Mouse (Mus musculus): ENCODE measurements at regions not wholly inside any gene's neighbourhood (a gene's known extent, or its start where the extent isn't known, plus 50 kb on each side); places are given as distances from the start of the nearest gene placed in this dataset.

DNA sequence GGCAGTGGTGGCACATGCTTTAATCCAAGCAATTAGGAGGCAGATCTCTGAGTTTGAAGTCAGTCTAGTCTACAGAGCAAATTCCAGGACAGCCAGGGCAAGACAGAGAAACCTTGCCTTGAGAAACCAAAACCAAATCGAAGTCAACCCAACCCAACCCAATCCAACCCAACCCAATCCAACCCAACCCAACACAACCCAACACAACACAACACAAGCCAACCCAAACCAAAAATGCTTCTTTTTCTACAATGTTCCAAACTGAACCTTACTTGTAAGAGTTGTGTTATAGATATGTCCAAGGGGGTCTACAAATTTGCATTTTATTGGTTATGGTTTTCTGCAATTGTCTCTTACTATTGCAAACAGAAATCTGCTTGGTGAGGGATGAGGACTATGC, 52.8 kb upstream of the Chodl start:
- DNase-seq (ENCODE audit: extremely low spot score), result no peak

DNA sequence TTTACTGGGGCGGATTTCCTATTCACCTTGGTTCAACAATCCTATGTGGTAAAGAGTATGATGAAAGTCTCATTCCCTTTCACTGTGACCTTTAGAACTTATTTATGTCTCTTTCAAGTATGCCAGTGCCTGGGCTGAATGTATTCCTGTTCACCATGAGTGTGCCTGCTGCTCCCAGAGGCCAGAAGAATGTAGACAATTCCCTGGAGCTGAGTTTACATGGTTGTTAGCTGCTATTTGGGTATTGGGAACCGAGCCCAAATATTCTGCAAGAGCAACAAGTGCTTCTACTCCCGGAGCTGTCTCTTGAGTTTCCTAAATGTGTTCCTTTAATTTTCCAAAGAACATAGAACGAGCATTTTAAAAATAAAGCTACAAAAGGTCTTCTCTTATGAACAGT, 71.7 kb upstream of the Chodl start:
- DNase-seq (ENCODE audit: extremely low spot score), result no peak

DNA sequence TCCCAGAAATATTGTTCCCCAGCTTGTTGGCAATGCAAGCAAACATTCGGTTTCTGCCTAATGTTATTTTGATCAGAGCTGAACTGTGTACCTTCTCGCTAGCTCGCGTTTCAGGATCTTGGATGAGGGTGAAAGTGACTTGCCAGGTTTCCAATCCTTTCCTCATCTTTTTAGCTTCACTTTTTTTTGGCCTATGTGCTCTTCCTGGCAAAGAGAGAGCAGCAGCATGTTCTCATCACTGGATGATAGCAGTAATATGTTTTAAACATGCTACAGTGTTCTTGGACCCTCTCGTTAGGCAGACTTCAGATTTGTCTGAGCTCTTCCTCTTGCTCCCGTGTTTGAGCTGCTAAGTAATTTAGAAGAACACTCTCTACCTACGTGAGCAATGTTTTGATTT, 99.8 kb upstream of the Chodl start:
- no peak for DNase-seq (ENCODE audit: extremely low spot score)

DNA sequence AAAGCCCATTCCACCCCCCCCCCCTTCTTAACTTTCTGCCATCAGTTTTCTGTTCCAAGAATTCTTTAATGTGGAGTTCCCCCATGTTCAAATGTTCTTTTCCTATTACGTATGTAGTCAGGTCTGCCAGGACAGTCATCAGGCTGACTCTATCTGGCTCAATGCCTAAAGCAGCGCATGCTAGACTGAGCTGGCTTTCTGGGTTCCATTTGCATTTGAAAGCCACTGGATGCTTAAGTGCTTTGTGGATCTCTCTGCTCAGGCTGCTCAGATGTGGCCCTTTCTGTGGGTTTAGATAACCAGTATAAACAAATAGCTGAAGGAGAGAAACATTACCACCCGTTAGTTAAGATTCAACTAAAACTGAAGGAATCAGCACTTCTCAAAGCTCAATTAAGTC, 103.0 kb upstream of the Chodl start:
- no peak for DNase-seq (ENCODE audit: extremely low spot score)

DNA sequence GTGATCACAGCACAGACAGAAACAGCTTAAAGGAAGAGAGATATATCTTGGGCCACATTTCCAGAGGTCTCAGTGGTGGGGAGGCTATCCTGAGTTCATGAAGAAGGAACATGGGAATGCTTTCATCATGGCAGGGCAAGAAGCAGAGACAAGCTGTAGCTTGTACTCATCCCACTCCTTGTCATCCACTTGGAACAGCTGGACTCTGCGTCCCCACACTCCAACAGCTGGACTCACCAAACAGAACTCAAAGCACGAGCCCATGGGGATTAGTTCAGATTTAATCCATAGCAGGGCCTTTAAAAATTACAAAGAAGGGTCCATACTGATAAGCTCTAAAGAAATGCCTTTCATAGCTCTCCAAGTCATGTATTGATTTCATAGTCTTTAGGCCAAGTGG, 140.7 kb upstream of the Chodl start:
- no peak for DNase-seq (ENCODE audit: extremely low spot score)

DNA sequence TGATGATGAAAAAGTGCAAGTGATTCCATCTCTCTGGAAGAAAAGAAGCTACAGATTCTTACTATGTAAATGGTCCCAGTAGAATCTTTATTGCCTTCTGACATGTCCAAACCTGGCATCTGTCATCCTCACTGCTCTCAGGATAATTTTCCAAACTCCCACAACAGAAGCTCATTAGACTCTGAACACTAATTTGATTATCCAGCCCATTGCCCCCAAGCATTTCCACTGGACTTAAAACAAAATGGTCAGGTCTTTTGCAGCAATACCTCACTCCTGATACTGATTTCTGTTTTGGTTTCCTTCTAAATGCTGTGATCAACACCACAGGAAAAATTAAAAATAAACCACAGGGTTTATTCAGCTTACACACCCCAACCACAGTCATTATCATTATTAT, 171.5 kb upstream of the Chodl start:
- no peak for DNase-seq (ENCODE audit: extremely low spot score)

DNA sequence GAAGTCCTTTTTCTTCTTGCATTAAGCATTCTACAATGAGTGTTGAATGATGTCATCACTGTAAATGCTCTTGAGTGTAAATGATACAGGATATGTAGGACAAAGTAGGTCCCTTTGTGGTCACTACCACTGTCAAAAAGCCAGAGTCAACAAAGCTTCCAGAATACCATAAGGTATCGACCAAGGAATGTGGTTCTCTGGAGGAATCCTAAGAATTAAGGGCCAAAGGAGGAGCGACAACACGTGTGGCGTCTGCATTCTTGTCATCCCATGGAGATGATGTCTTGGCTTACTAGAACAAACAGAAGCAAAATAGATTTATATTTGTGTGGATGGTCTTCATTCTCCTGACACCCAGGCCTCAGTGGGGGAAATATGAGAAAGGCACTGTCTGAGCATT, 161.4 kb upstream of the D16Ertd472e start:
- no peak for DNase-seq (ENCODE audit: extremely low spot score)

DNA sequence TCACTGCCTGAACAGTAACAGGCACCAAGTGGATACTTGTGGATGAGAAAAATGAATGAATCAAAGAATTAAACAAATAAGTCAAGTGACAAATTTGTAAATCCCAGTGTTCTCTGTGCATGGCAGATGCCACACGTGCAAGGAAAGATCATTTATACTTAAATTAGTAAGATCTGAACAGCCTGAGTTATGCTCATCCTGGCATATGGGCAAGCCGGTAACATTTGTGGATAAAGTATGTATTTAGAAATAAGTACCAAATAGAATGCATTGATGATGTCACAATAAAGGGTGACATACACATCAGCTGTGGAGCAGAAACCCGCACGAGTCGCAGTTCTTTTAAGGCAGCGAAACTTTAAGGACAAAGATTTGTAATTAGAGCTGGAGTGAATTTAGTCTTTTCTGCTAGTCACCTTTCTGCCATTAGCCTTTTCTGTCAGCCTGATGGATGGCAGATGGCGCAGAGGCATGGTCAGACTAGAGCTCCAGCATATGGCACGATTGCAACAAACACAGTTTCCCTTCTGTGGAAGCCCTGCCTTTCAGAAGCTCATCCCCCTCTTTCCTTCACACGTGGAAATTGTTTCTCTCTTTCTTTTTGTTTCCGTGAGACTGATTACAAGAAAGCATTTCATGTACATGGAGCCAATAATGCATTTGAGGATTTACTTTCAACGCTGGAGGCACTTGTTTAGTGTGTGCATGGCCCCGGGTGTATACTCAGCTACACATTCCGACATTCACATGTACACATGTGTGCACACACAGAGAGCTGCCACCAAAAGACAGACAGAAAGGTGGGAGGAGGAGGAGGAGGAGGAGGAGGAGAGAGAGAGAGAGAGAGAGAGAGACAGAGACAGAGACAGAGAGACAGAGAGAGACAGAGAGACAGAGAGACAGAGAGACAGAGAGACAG, 154.3 kb upstream of the D16Ertd472e start:
- DNase-seq (ENCODE audit: extremely low spot score), result no peak

DNA sequence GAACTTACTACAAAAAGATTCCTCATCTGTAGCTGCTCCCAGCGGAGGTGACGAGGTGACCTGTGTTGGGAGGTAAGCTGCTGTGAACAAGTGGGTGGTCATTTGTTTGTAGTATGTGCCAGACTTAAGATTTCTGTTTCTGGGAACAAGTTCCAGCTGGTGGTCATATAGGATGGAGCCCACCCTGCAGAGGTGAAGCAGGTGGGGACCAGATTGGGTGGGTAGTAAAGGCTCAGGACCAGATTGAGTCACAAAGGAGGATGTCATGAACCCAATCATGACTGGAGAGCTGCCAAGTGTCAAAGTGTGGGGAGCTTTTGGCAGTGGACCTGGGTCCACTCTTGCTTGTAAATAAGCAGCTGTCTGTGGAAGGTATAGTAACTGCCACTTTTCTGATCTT, 149.0 kb upstream of the D16Ertd472e start:
- DNase-seq (ENCODE audit: extremely low spot score), result no peak

DNA sequence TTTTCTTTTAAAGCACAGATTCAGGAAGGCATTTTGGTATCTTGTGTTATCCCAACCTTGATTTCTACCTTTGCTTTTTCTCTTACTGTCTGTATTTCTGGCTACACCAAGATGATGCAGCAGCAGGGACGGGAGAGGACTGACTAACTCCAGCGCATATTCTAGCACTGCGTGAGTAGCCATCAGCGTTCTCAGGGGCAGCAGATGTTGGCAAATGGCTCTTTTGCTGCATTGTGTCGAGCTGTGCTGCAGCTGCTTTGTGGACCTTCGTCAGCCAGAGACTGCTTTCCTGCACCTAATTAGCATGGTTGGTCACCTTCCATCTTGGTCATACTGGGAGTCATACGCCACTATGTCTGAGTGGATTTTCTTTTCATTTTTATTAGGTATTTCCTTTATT, 133.4 kb upstream of the D16Ertd472e start:
- DNase-seq (ENCODE audit: extremely low spot score), result no peak

DNA sequence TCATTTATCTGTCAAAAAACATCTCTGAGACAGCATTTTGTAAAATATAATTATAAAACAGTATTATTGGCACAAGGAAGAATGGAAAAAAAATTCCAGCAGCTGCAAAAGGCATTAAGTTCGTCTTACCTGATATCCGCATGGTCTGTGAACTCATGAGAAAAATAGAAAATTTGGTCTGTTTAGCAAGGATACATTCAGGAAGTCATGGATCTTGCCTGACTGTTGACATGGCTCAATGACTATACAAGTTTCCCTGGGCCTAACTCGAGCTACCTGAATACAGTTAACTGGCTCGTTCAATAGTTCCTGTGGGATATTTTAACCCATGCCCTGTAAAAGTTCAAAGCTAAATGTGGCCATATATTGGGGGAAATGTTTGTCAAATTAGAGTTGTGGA, 131.1 kb upstream of the D16Ertd472e start:
- no peak for DNase-seq (ENCODE audit: extremely low spot score)

DNA sequence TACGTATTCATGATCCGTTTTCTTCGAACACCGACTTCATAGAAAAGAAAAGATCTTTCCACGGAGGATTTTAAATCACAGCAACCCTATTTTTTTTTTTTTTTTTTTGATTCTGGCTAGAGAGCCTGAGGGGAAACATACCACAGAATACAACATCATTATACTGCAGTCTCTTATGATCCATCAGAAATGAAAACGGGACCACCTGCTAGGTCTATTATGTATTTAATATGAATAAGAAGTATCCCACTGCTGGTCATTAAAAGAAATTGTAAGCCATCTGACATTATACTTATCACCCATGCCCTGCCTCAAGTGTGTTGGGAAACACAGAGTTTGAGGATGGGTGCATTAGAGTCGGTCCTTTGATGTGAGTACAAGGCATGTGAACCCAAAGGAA, 130.7 kb upstream of the D16Ertd472e start:
- DNase-seq (ENCODE audit: extremely low spot score), result no peak

DNA sequence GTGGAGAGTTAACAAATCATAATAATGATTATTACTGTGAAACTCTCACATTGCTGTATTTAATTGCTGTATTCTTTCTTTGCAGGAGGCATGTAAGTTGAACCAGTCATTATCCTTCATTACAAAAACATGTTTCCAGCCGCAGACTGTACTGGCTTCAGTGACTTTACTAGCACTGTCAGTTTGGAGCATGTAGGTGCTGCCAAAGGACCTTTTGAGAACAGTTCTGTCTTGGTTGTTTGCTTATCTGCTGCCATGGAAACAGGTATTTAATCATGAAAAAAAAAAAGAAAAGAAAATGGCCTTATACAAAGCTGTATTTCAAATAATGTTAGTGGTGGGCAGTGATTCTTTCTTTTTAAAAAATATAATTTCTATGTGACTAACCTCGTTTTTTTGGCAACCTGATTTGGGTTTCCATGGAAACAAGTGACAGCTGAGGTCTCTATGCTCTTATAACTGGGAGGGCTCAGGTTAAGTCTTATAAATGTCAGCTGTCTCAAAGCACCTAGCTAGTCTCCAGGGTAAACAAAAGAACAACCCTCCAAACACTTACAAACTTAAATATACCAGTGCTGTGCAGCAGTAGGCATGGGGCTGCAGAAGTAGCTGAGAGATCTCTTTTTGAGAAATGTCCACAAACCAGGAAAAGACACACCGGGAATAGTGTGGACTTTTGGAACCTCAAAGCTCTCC, 121.2 kb upstream of the D16Ertd472e start:
- DNase-seq (ENCODE audit: extremely low spot score), result no peak

DNA sequence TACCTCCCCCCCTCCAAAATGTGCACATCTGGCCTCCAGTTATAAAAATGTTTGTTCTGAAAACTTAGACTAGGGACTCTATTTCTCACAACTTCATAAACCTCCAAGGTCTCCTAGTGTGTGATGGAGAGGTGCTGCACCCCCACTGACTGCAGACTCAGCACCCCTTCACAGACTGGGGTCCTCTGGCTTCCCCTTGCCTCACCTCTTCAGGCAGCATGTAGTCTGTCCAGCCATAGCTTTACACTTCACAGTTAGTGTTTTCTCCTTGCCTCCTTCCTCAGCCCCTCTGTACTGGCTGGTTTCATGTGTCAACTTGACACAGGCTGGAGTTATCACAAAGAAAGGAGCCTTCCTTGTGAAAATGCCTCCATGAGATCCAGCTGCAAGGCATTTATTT, 111.7 kb upstream of the D16Ertd472e start:
- peak; percentile 10 for DNase-seq (ENCODE audit: extremely low spot score)

DNA sequence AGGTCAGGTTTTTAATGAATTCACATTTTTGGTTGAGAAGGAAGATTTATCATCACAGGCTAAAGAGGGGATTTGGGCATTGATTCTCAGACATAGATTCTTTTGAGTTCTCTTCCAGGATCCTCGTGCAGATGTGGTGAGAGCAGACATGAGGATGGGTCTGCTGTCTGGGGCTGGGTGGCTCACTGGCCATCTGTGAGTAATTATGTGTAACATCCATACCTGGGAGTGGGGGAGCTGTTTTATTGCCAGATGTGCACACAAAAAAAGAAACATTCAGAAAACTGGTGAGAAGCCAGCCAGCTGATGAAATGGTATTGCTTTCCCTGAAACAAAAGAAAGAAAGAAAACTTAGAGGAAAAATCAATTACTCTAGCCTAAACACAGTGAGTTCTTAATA, 108.7 kb upstream of the D16Ertd472e start:
- DNase-seq (ENCODE audit: extremely low spot score), result no peak

DNA sequence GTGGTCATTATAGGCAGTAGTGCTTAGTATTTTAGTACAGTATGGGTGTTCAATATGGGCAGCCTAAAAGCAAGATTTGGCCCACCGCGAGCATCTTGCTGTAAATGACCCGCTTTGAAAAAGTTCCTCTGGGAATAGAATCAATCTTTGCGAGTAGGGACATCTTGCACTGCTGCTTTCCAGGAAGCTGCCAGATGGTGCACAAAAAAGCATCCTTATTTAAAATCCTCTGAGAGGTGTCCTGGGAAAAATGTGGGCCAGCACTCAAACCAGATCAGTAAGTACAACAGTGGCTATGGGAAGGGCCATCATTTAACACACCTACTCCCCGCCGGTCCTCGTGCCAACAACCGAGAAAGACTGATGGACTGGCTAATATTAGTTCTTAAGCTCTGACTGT, 107.5 kb upstream of the D16Ertd472e start:
- DNase-seq (ENCODE audit: extremely low spot score), result no peak

DNA sequence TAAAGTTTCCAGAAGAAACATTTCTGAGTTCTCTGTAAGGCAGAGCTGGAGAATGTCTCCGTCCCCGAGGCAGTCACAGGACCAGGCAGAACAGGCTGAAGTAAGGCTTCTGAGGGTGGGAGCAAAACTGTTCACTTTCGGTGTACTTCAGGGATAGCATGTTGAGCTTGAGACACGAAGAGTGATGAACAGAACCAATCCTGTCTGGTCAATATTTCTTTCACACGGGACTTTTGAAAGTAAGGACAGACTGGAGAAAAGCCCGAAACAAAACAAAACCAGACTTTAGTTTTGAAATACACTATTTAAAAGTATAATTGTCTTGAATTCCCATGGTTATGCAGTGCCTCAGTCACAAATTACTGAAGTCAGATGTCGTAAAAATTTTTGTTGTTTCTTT, 84.6 kb upstream of the D16Ertd472e start:
- DNase-seq (ENCODE audit: extremely low spot score), result no peak

DNA sequence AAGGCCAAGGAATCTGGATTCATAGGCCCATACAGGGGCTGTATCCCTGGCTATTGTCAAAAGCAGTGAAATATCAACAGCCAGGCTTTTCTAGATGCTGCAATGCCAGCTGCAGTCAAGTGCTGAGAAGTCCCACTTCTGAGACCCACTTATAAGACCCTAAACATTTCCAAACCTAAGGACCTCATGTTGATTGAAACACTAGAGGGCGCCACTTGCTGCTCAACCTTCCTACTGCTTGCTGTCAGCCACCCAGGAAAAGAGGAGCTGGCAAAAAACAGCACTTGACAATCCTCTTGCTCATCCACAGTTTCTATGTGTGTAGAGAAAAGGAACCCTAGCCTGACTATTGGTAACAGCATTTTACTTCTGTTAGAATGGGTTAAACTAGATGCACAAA, 68.2 kb upstream of the D16Ertd472e start:
- peak; percentile 39 for DNase-seq (ENCODE audit: extremely low spot score)

DNA sequence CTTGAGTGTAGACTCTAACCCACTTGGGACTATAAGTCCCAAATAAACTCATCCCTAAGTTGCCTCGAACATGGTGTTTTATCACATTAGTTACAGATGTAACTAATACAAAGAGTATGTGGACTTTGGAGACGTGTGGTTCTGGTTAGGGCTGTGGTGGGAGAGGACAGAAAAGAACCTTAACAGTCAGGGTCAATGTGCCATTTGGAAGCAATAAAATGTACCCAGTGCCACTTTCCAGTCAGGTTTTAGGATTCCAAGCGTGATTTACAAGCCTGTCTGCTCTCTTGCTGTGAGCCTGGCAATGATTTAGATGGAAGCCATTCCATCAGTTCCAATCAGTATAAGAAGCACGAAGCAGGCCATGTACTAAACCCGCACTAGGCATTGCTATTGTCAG, 65.2 kb upstream of the D16Ertd472e start:
- DNase-seq (ENCODE audit: extremely low spot score), result no peak

DNA sequence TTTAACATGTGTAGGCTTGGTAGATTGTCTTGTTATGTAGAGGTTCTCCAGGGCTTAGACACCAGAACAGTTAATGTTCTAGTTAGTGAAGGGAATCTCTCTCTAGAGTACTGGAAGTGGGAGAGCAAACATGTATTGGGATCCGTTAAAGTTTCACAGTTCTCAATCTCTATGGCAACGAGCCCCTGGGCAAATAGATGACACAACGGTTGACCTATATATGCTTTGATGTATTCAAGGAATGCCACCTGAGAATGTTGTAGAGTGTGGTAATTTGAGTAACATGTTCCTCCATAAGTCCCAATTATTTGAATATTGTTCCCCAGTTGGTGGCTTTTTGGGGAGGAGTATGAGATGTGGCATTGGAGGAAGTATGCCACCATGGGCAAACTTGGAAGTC, 64.7 kb upstream of the D16Ertd472e start:
- DNase-seq (ENCODE audit: extremely low spot score), result no peak

DNA sequence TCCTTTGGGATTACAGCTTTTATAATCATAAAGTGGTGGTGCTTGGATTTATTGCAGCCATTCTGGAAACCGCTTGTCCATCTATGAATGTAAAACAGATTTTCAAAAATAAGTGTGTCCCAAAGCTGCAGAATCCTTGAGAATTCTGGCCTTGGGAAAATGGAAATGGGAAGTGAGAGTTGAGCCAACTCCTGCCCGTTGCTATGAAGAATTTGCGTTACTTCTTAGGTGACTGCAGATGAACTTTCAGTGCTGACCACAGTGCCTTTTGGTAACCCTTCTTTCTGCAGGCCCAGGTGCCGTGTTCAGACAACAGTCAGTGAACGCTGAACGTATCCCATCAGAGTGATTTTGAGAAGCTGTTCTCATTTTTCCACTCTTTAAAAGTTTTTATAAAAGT, 60.9 kb upstream of the D16Ertd472e start:
- no peak for DNase-seq (ENCODE audit: extremely low spot score)

DNA sequence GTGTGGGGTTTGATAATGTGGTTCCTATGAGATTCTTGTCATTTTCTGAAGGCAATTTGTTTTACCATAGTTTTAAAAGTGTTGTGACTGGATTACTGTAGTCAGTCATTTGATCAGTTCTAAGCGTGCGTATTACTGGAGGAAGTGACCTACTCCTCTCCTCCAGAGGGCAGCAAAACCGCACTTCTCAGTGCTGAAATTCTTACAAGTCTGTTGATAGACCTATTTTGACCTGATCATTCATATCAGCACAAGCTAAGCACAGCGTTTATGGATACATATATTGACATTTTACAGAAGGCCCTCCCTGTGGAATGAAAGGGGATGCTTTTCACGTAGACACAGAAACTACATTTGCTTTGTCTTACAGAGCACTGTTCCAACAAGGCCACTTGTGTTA, 60.5 kb upstream of the D16Ertd472e start:
- DNase-seq (ENCODE audit: extremely low spot score), result peak; percentile 21

DNA sequence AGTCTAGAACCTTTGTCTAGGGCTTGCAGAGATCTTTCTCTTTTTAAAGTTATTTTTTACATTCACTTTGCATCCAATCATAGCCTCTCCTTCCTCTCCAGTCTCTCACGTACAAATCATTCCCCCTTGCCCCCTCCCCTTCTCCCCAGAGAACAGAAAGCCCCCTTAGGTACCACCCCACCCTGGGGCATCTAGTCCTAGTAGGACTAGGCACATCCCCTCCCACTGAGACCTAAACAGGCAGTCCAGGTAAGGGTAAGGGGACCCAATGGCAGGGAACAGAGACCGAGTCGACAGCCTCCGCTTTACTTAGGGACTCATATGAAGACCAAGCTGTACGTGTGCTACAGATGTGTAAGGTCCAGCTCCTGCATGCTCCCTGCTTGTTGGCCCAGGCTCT, 59.3 kb upstream of the D16Ertd472e start:
- DNase-seq (ENCODE audit: extremely low spot score), result no peak

All from embryo, embryonic 9.5 days (tissue).